Mouse (Mus musculus) urinary bladder, postnatal 10 days (tissue): Measurements from ENCODE around the gene Add3.

Experiments
- DNase-seq: peaks from one replicate; pipeline ENCODE4 v3.0.0; 2022; ENCODE audit warnings: low spot score

Add3 gene

GRCm38 (mm10) chr19:53166367-53166766 lies 26.1 kb downstream of the Add3 start:
- no peak for DNase-seq

GRCm38 (mm10) chr19:53168576-53168975 lies 28.3 kb downstream of the Add3 start:
- no peak for DNase-seq

- no peak for DNase-seq
These were observed 30.4 kb downstream of the Add3 start for GRCm38 (mm10) chr19:53170651-53171050.

- no peak for DNase-seq
These were observed 33.8 kb downstream of the Add3 start for GRCm38 (mm10) chr19:53174034-53174433.

- no peak for DNase-seq
These were observed 35.3 kb downstream of the Add3 start for GRCm38 (mm10) chr19:53175550-53175949.

- DNase-seq = no peak
These were observed 36.3 kb downstream of the Add3 start for GRCm38 (mm10) chr19:53176518-53176917.

GRCm38 (mm10) chr19:53178611-53179528 lies 38.6 kb downstream of the Add3 start:
- DNase-seq = no peak

GRCm38 (mm10) chr19:53180168-53180803 lies 40.0 kb downstream of the Add3 start:
- DNase-seq = no peak

GRCm38 (mm10) chr19:53181003-53181861 lies 41.0 kb downstream of the Add3 start:
- DNase-seq = no peak

GRCm38 (mm10) chr19:53183620-53184019 lies 43.4 kb downstream of the Add3 start:
- no peak for DNase-seq

- no peak for DNase-seq
These were observed 44.0 kb downstream of the Add3 start for GRCm38 (mm10) chr19:53184216-53184615.

GRCm38 (mm10) chr19:53184911-53185310 lies 44.7 kb downstream of the Add3 start:
- no peak for DNase-seq

GRCm38 (mm10) chr19:53185486-53186134 lies 45.4 kb downstream of the Add3 start:
- DNase-seq = no peak

GRCm38 (mm10) chr19:53186456-53186855 lies 46.2 kb downstream of the Add3 start:
- no peak for DNase-seq

- no peak for DNase-seq
These were observed 47.3 kb downstream of the Add3 start for GRCm38 (mm10) chr19:53187533-53187932.

GRCm38 (mm10) chr19:53188186-53188585 lies 47.9 kb downstream of the Add3 start:
- DNase-seq = no peak

- DNase-seq = no peak
These were observed 48.5 kb downstream of the Add3 start for GRCm38 (mm10) chr19:53188724-53189220.

- no peak for DNase-seq
These were observed 49.5 kb downstream of the Add3 start for GRCm38 (mm10) chr19:53189736-53190135.

GRCm38 (mm10) chr19:53190232-53190631 lies 50.0 kb downstream of the Add3 start:
- no peak for DNase-seq

- no peak for DNase-seq
These were observed 51.7 kb downstream of the Add3 start for GRCm38 (mm10) chr19:53191867-53192487.

GRCm38 (mm10) chr19:53193190-53193589 lies 52.9 kb downstream of the Add3 start:
- no peak for DNase-seq
